8 mouse cellular contexts compared by ENCODE assay signal in genomic region chr6:90713650-90714049, GRCm38 (mm10).
A peak's percentile ranks its signal among the peaks of the same experiment; 100 is the strongest.
DNase-seq lines count a peak whose midpoint lies in the region; ATAC-seq and TF ChIP-seq lines count a peak whose summit lies in the region.

No protein-coding gene starts in this region.

- H3K27ac ChIP-seq in heart, adult 2 months, result peak overlapping the region; percentile 47
- peak overlapping the region; percentile 5 for H3K27ac ChIP-seq in spleen, adult 2 months (ENCODE audit: insufficient read depth, low read length)
- H3K27ac ChIP-seq in liver, postnatal 0 days (ENCODE audit: low read depth), result peak overlapping the region; percentile 77

- H3K4me3 ChIP-seq in heart, adult 2 months, result no peak overlapping the region
- no peak overlapping the region for H3K4me3 ChIP-seq in spleen, adult 2 months (ENCODE audit: extremely low read depth, insufficient read depth, insufficient read length)
- no peak overlapping the region for H3K4me3 ChIP-seq in liver, postnatal 0 days (ENCODE audit: low read depth, low read length)

- intact Hi-C loops in heart, adult 2 months (cut with DNase I), result no loop called here
- intact Hi-C loops in left cerebral cortex, postnatal 4 days (cut with DNase I), result no loop called here

- TF ChIP-seq EP300 in heart, adult 2 months (IDR thresholded peaks at IDR 0.05; ENCODE audit: insufficient read depth, low read depth, low read length), result no peak
- no peak for TF ChIP-seq EP300 in liver, postnatal 0 days (IDR thresholded peaks at IDR 0.05; ENCODE audit: low read depth)

- H3K36me3 ChIP-seq in heart, adult 2 months (ENCODE audit: control insufficient read depth, insufficient read depth, low read length), result peaks cover 15% of the 10 kb centered on the region
- H3K36me3 ChIP-seq in spleen, adult 2 months (ENCODE audit: control insufficient read depth, insufficient read depth, low read length), result no peaks in the 10 kb centered on the region
- 0 out of 2 replicates have a peak, but pooled peaks cover 5% of the 10 kb centered on the region for H3K36me3 ChIP-seq in liver, postnatal 0 days (replicated peaks; ENCODE audit: insufficient read depth, low read length)

- no peak for TF ChIP-seq CTCF in heart, adult 2 months (IDR thresholded peaks at IDR 0.05)
- TF ChIP-seq CTCF in spleen, adult 2 months (IDR thresholded peaks at IDR 0.05; ENCODE audit: extremely low read depth, insufficient read depth, insufficient read length, insufficient replicate concordance), result no peak
- TF ChIP-seq CTCF in liver, postnatal 0 days (IDR thresholded peaks at IDR 0.05; ENCODE audit: low read depth), result no peak

- ATAC-seq in liver, postnatal 0 days, result peak; percentile 18; the same call in 1 of the 2 replicates

- H3K9ac ChIP-seq in heart, adult 2 months (ENCODE audit: low read depth, low read length), result no peak overlapping the region
- H3K9ac ChIP-seq in liver, postnatal 0 days (replicated peaks), result no peak overlapping the region

- no peaks in the 10 kb centered on the region for H3K9me3 ChIP-seq in liver, postnatal 0 days (ENCODE audit: low read length)

- peaks cover 9% of the 10 kb centered on the region for H3K79me2 ChIP-seq in heart, adult 2 months (replicated peaks; ENCODE audit: control insufficient read depth, insufficient read depth, low read length)

- WGBS in heart, adult 2 months, result 60% methylated on average over 3 of the region's 3 CpGs
- WGBS in spleen, adult 2 months, result 72% methylated on average over 3 of the region's 3 CpGs
- WGBS in liver, postnatal 0 days (ENCODE audit: insufficient replicate concordance), result 55% methylated on average over 3 of the region's 3 CpGs

- peak overlapping the region; percentile 32; the same call in 1 of the 2 replicates for H3K4me2 ChIP-seq in liver, postnatal 0 days (ENCODE audit: low read depth, low read length)

- H3K27me3 ChIP-seq in heart, adult 2 months (ENCODE audit: control insufficient read depth, insufficient read depth, low read length), result no peaks in the 10 kb centered on the region
- no peaks in the 10 kb centered on the region for H3K27me3 ChIP-seq in spleen, adult 2 months (ENCODE audit: control insufficient read depth, insufficient read depth, low read length)
- H3K27me3 ChIP-seq in liver, postnatal 0 days (ENCODE audit: insufficient read depth, low read length), result no peaks in the 10 kb centered on the region

- no peak for DNase-seq in heart, adult 2 months
- DNase-seq in heart, postnatal 4 days, result no peak
- no peak for DNase-seq in spleen, adult 2 months (ENCODE audit: low read depth in 1 of 2, low spot score in 2 of 2)
- DNase-seq in spleen, postnatal 14 days (ENCODE audit: low spot score in 2 of 2), result no peak
- DNase-seq in liver, postnatal 0 days, result no peak
- no peak for DNase-seq in left cerebral cortex, postnatal 4 days
- no peak for DNase-seq in embryo, embryonic 11 days
- no peak for DNase-seq in ovary, adult 18-20 months (ENCODE audit: low spot score)

- peaks cover 53% of the 10 kb centered on the region for H3K4me1 ChIP-seq in heart, adult 2 months (ENCODE audit: control insufficient read depth, insufficient read depth, low read length)
- H3K4me1 ChIP-seq in spleen, adult 2 months (ENCODE audit: control insufficient read depth, insufficient read depth, insufficient read length), result peaks cover 33% of the 10 kb centered on the region
- peaks cover 70% of the 10 kb centered on the region for H3K4me1 ChIP-seq in liver, postnatal 0 days (ENCODE audit: insufficient read depth)

- TF ChIP-seq POLR2A in heart, adult 2 months (IDR thresholded peaks at IDR 0.05; ENCODE audit: insufficient read depth, low read depth, low read length), result no peak
- no peak for TF ChIP-seq POLR2A in spleen, adult 2 months (IDR thresholded peaks at IDR 0.05; ENCODE audit: low read depth, low read length)

Comparison
In these comparisons a context has a peak if more than half of its experiments do, and no peak if none do; other contexts are left out.
1. H3K27ac ChIP-seq: peak in every context shown above with its lines; median percentile 77 in liver, postnatal 0 days; 47 in heart, adult 2 months; 5 in spleen, adult 2 months.